Mouse (Mus musculus) liver, postnatal 0 days (tissue): ENCODE results near the gene Hira.

Experiments
- CTCF ChIP-seq: sonication (generic); IDR thresholded peaks from 2 replicates; pipeline ENCODE4 v1.5.1; 2016; ENCODE audit warnings: antibody characterized with exemption, low read depth
- EP300 ChIP-seq: IDR thresholded peaks from 2 replicates; pipeline ENCODE4 v1.6.1; 2016; ENCODE audit warnings: antibody characterized with exemption, low read depth, mild to moderate bottlenecking

DNA sequence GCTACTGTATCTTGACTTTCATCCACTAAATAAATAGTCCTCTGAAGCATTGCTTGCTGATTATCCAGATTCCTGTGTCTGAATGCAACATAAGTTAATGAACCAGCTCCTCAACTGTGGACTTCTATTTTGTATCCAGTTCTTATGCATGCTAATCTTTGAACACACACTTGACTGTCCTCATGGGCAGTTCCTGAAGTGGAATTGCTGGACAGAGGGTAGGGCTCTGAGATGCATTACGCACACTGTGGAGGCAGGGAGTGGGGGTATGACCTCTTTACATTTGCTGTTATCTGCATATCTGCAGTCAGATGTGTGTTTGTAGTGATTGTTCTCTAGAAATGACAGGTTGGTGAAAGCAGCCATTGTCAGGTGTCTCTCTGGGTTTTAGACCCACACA lies 51.1 kb downstream of the Hira start:
- TF ChIP-seq CTCF (no peak), EP300 (no peak)
